Mouse (Mus musculus): Measurements from ENCODE around the gene Sec16a. TPM values are rescaled to one million over a fixed set of nuclear protein-coding genes. Genes with fewer than 3 reads are reported as not detected.

Sec16a gene
- polyA plus RNA-seq (2016; fragmentation: Nextera tagmentation; extraction: Ambion mirVana) = 27.0 and 29.8 TPM in 2 replicates

DNA sequence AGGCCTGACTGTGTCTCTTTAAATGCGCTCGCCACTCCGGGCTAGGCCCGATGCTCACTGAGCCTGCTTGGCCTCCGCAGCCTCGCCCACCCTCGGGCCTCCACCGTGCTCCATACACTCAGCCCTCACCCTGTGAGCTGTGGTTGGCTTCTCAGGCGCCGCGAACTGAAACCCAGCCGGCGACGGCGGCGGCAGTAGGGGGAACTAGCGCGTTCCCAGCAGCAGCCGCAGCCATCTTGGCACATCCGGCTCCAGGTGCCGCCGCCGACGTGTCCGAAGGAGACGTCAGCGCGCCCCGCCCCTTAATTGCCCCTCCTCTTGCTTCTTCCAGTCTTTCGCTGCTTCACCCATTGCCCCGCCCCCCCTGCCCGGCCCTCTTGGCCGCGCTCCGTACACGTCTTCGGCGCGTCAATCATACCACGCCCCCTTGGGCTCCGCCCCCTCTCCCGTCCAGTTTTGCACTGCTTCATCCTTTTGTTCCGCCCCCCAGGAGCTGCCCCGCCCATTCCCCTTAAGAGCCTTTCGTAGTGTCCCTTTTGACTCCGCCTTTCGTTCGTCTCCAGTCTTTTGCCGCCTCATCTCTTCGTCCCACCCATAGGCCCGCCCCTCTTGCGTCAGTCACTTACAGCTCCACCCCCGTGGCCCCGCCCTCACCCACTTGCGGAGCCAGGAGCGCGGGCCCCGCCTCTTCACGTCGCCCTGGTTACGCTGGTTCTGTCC, at the start of gene Sec16a:
TSS of gene Sec16a (minus strand) at position 271 of the 720 bp plus-strand sequence.
- WGBS = under 1% methylated on average over 61 of the region's 61 CpGs
- Histone ChIP-seq H3K4me3 (peak within 1 kb of the TSS; percentile 75), H3K4me1 (peaks cover 43% of the 10 kb centered on the region), H3K27me3 (ENCODE audit: poor library complexity, severe bottlenecking) (no peaks in the 10 kb centered on the region), H3K27ac (peak within 1 kb of the TSS; percentile 87), H3K9me3 (no peaks in the 10 kb centered on the region), H3K36me3 (replicated peaks) (peaks cover 18% of the 10 kb centered on the region)
- peak; percentile 100 for DNase-seq (ENCODE audit: extremely low spot score, low spot score)

GRCm38 (mm10) chr2:26494396-26494795, 49.4 kb upstream of the Sec16a start:
- H3K27me3 ChIP-seq (ENCODE audit: poor library complexity, severe bottlenecking) = peaks cover 34% of the 10 kb centered on the region
- 62% methylated on average over 7 of the region's 7 CpGs for WGBS
- peak overlapping the region; percentile 5; the same call in 1 of the 2 replicates for H3K4me3 ChIP-seq
- H3K27ac ChIP-seq = peak overlapping the region; percentile 97
- H3K4me1 ChIP-seq = peaks cover 100% of the 10 kb centered on the region
- H3K9me3 ChIP-seq = no peaks in the 10 kb centered on the region
- peaks cover 90% of the 10 kb centered on the region for H3K36me3 ChIP-seq (replicated peaks)
- peak; percentile 41 for DNase-seq (ENCODE audit: extremely low spot score, low spot score)

GRCm38 (mm10) chr2:26493021-26493781, 48.2 kb upstream of the Sec16a start:
- Histone ChIP-seq H3K36me3 (replicated peaks) (peaks cover 84% of the 10 kb centered on the region), H3K4me1 (peaks cover 100% of the 10 kb centered on the region), H3K9me3 (no peaks in the 10 kb centered on the region), H3K4me3 (peak overlapping the region; percentile 7; the same call in 1 of the 2 replicates), H3K27ac (peak overlapping the region; percentile 97), H3K27me3 (ENCODE audit: poor library complexity, severe bottlenecking) (peaks cover 22% of the 10 kb centered on the region)
- 45% methylated on average over 9 of the region's 9 CpGs for WGBS
- DNase-seq (ENCODE audit: extremely low spot score, low spot score) = no peak

DNA sequence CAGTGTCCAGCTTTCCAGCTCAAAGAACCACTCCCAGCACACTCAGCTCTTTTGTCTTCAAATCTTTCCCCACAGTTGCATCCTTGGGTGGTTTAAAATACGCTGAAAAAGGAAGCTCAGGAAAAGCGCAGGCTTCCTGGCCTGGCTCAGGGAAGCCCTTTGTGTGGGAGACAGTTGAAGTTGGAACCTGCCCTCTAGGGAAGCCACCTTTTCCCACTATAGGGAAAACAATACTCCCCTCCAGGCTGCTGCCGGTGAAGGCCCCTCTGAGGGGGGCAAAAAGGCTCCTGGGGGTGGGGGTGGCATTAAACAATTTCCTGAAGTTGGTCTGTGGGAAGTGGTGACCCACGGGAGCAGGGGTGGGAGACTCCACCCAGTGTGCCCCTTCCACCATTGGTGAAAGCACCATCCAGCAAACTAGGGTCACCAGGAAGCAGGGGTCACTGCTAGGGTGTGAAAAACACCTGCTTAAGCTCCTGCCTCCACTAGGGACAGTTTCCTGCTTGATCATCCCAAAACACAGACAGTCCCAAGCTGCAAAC, 45.8 kb upstream of the Sec16a start:
- DNase-seq (ENCODE audit: extremely low spot score, low spot score) = no peak
- WGBS = 29% methylated on average over 4 of the region's 4 CpGs
- H3K4me1 ChIP-seq = peaks cover 100% of the 10 kb centered on the region
- H3K9me3 ChIP-seq = no peaks in the 10 kb centered on the region
- peak overlapping the region; percentile 16; the same call in 1 of the 2 replicates for H3K4me3 ChIP-seq
- H3K36me3 ChIP-seq (replicated peaks) = peaks cover 61% of the 10 kb centered on the region
- 0 out of 2 replicates have a peak, but pooled peaks cover 4% of the 10 kb centered on the region for H3K27me3 ChIP-seq (ENCODE audit: poor library complexity, severe bottlenecking)
- peak overlapping the region; percentile 97 for H3K27ac ChIP-seq

- peak overlapping the region; percentile 37; the same call in 1 of the 2 replicates for H3K4me3 ChIP-seq
- DNase-seq (ENCODE audit: extremely low spot score, low spot score) = peak; percentile 35
- peak overlapping the region; percentile 97 for H3K27ac ChIP-seq
- 55% methylated on average over 9 of the region's 9 CpGs for WGBS
- peaks cover 57% of the 10 kb centered on the region for H3K36me3 ChIP-seq (replicated peaks)
- H3K9me3 ChIP-seq = no peaks in the 10 kb centered on the region
- no peaks in the 10 kb centered on the region for H3K27me3 ChIP-seq (ENCODE audit: poor library complexity, severe bottlenecking)
- H3K4me1 ChIP-seq = peaks cover 100% of the 10 kb centered on the region
These were observed 43.6 kb upstream of the Sec16a start for GRCm38 (mm10) chr2:26488535-26489135.

- H3K27ac ChIP-seq = peak overlapping the region; percentile 97
- H3K27me3 ChIP-seq (ENCODE audit: poor library complexity, severe bottlenecking) = no peaks in the 10 kb centered on the region
- DNase-seq (ENCODE audit: extremely low spot score, low spot score) = peak; percentile 74
- no peaks in the 10 kb centered on the region for H3K9me3 ChIP-seq
- peaks cover 59% of the 10 kb centered on the region for H3K36me3 ChIP-seq (replicated peaks)
- 24% methylated on average over 18 of the region's 18 CpGs for WGBS
- peaks cover 100% of the 10 kb centered on the region for H3K4me1 ChIP-seq
- peak overlapping the region; percentile 37 for H3K4me3 ChIP-seq
These were observed 42.5 kb upstream of the Sec16a start for GRCm38 (mm10) chr2:26487322-26488021.

DNA sequence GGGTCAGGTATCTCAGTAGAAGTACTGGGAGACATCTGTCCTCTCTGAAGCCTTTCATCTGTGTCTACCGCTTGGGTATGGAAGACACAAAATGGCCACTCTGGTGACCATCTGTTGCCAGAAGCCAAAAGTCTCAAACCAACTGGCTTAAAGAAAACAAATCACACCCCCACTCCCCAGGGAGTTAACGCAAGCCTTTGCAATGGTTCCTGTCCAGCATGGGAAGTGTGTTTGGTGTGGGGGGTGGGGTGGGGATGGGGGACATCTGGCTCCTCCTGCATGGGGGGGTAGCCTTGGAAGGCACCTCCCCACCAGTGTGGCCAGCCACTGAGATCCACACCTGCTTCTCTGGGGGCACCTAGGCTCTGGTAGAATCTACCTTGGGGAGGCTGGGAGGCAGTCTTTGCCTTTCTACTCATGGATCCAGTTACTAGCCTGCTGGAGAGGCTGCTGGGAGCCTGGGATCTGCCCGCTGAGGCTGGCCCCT, 41.9 kb upstream of the Sec16a start:
- Histone ChIP-seq H3K4me3 (peak overlapping the region; percentile 37), H3K9me3 (no peaks in the 10 kb centered on the region), H3K36me3 (replicated peaks) (peaks cover 59% of the 10 kb centered on the region), H3K27ac (peak overlapping the region; percentile 97), H3K4me1 (peaks cover 100% of the 10 kb centered on the region), H3K27me3 (ENCODE audit: poor library complexity, severe bottlenecking) (no peaks in the 10 kb centered on the region)
- 11% methylated on average over 3 of the region's 3 CpGs for WGBS
- DNase-seq (ENCODE audit: extremely low spot score, low spot score) = no peak

DNA sequence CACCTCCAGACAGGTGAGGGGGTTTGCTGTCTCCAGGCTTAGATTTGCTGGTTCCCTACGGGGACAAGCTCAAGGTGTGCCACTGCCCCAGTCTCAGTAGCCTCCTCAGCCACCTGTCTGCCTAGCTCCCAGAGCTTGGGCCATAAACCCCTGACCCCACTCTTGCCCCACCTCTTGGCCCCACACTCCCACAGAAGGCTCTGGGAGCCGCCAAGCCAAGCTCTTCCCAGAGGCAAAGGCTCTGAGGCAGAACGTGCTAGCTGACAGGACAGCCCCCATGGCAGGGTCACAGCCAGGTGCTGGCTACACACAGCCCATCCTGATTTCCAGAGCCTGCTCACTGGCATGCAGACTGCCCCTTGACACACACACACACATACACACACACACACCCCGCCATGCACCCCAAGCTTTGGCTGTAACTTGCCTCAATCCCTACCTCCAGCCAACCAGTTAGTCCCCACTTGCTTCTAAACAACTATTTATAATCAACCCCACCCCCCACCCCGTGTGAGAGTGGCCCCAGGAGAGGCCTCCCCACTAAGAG, 41.3 kb upstream of the Sec16a start:
- H3K4me1 ChIP-seq = peaks cover 95% of the 10 kb centered on the region
- H3K4me3 ChIP-seq = peak overlapping the region; percentile 37
- H3K36me3 ChIP-seq (replicated peaks) = peaks cover 59% of the 10 kb centered on the region
- H3K27me3 ChIP-seq (ENCODE audit: poor library complexity, severe bottlenecking) = no peaks in the 10 kb centered on the region
- H3K27ac ChIP-seq = peak overlapping the region; percentile 97
- 31% methylated on average over 5 of the region's 5 CpGs for whole genome bisulfite sequencing
- H3K9me3 ChIP-seq = no peaks in the 10 kb centered on the region
- no peak for DNase-seq (ENCODE audit: extremely low spot score, low spot score)

DNA sequence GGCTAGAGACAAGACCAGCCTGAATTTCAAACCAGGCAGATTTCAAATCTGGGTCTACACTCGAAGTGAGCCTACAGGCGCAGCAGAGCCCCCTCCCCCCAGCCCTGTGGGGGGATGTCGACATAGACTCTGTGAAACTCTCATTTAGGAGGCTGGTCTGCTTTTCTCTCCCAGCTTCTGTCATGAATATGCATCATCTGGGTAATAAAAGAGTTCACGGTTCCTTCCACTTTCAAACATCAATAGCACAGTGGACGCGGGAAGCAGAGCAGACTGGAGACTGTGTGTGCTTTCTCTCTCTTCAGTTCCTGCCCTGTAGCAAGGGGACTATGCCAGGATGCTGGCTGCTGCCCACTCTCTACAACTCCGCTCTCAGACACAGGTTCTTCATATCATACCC, 40.7 kb upstream of the Sec16a start:
- Histone ChIP-seq H3K27ac (peak overlapping the region; percentile 97), H3K27me3 (ENCODE audit: poor library complexity, severe bottlenecking) (no peaks in the 10 kb centered on the region), H3K36me3 (replicated peaks) (peaks cover 59% of the 10 kb centered on the region), H3K4me3 (peak overlapping the region; percentile 37), H3K9me3 (no peaks in the 10 kb centered on the region), H3K4me1 (peaks cover 89% of the 10 kb centered on the region)
- DNase-seq (ENCODE audit: extremely low spot score, low spot score) = peak; percentile 40
- WGBS = 42% methylated on average over 7 of the region's 7 CpGs

GRCm38 (mm10) chr2:26485278-26485677, 40.3 kb upstream of the Sec16a start:
- Histone ChIP-seq H3K9me3 (no peaks in the 10 kb centered on the region), H3K27me3 (ENCODE audit: poor library complexity, severe bottlenecking) (no peaks in the 10 kb centered on the region), H3K36me3 (replicated peaks) (peaks cover 59% of the 10 kb centered on the region), H3K27ac (peak overlapping the region; percentile 97), H3K4me1 (peaks cover 85% of the 10 kb centered on the region), H3K4me3 (peak overlapping the region; percentile 37; the same call in 1 of the 2 replicates)
- WGBS = 91% methylated on average over 9 of the region's 9 CpGs
- DNase-seq (ENCODE audit: extremely low spot score, low spot score) = no peak

DNA sequence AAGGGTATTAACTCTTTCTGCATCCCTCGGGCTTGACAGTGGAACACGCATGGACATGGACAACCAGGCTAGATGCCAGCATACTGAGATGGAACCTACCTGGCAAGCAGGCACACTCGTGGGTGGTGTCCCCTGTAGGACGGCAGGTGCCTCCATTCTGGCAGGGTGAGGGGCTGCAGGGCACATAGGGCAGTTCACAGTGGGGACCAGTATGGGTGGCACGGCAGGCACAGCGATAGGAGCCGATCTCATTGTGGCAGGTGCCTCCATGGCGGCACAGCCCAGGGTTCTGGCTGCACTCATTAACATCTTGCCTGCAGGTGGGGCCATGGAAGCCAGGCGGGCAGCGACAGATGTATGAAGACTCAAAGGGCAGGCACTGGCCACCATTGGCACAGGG, 39.2 kb upstream of the Sec16a start:
- H3K4me3 ChIP-seq = no peak overlapping the region
- no peaks in the 10 kb centered on the region for H3K9me3 ChIP-seq
- H3K27ac ChIP-seq = peak overlapping the region; percentile 97
- H3K4me1 ChIP-seq = peaks cover 84% of the 10 kb centered on the region
- H3K27me3 ChIP-seq (ENCODE audit: poor library complexity, severe bottlenecking) = no peaks in the 10 kb centered on the region
- 91% methylated on average over 10 of the region's 10 CpGs for WGBS
- peaks cover 69% of the 10 kb centered on the region for H3K36me3 ChIP-seq (replicated peaks)
- DNase-seq (ENCODE audit: extremely low spot score, low spot score) = no peak

Data from forebrain, embryonic 10.5 days (tissue).